Mouse (Mus musculus) lung, postnatal 4 days (tissue): ENCODE measurements around the gene Nrxn3.

Experiments
- DNase-seq, 2 experiments: peaks; one replicate each; pipeline ENCODE4 v3.0.0; 2021

The Nrxn3 gene

GRCm38 (mm10) chr12:89977479-89977878, 1254.8 kb downstream of the Nrxn3 start:
- DNase-seq = no peak

- no peak for DNase-seq
Observed at GRCm38 (mm10) chr12:89979190-89979589, 1256.5 kb downstream of the Nrxn3 start.

- no peak for DNase-seq
Observed at GRCm38 (mm10) chr12:89982445-89982844, 1259.8 kb downstream of the Nrxn3 start.

GRCm38 (mm10) chr12:89983399-89983798, 1260.7 kb downstream of the Nrxn3 start:
- no peak for DNase-seq

GRCm38 (mm10) chr12:89986219-89986618, 1263.5 kb downstream of the Nrxn3 start:
- no peak for DNase-seq

GRCm38 (mm10) chr12:89993273-89993672, 1270.6 kb downstream of the Nrxn3 start:
- no peak for DNase-seq

- no peak for DNase-seq
Observed at GRCm38 (mm10) chr12:89995392-89995791, 1272.7 kb downstream of the Nrxn3 start.

- no peak for DNase-seq
Observed at GRCm38 (mm10) chr12:90010280-90010679, 1287.6 kb downstream of the Nrxn3 start.

GRCm38 (mm10) chr12:90013958-90014357, 1291.3 kb downstream of the Nrxn3 start:
- DNase-seq = no peak

GRCm38 (mm10) chr12:90027023-90027422, 1304.3 kb downstream of the Nrxn3 start:
- no peak for DNase-seq

GRCm38 (mm10) chr12:90041038-90041437, 1318.4 kb downstream of the Nrxn3 start:
- DNase-seq = no peak

GRCm38 (mm10) chr12:90056256-90056655, 1333.6 kb downstream of the Nrxn3 start:
- DNase-seq = no peak

- DNase-seq = no peak
Observed at GRCm38 (mm10) chr12:90059786-90060185, 1337.1 kb downstream of the Nrxn3 start.

- no peak for DNase-seq
Observed at GRCm38 (mm10) chr12:90061312-90061711, 1338.6 kb downstream of the Nrxn3 start.

GRCm38 (mm10) chr12:90062219-90062618, 1339.5 kb downstream of the Nrxn3 start:
- DNase-seq = no peak

- no peak for DNase-seq
Observed at GRCm38 (mm10) chr12:90063443-90063842, 1340.8 kb downstream of the Nrxn3 start.

GRCm38 (mm10) chr12:90085862-90086261, 1363.2 kb downstream of the Nrxn3 start:
- no peak for DNase-seq

GRCm38 (mm10) chr12:90095754-90096153, 1373.1 kb downstream of the Nrxn3 start:
- no peak for DNase-seq

- no peak for DNase-seq
Observed at GRCm38 (mm10) chr12:90113351-90113791, 1390.7 kb downstream of the Nrxn3 start.

GRCm38 (mm10) chr12:90131927-90132869, 1409.5 kb downstream of the Nrxn3 start:
- DNase-seq = no peak

GRCm38 (mm10) chr12:90142011-90142410, 1419.3 kb downstream of the Nrxn3 start:
- no peak for DNase-seq

GRCm38 (mm10) chr12:90144247-90144646, 1421.6 kb downstream of the Nrxn3 start:
- DNase-seq = no peak

- no peak for DNase-seq
Observed at GRCm38 (mm10) chr12:90158131-90158772, 1435.6 kb downstream of the Nrxn3 start.

GRCm38 (mm10) chr12:90159911-90160310, 1437.2 kb downstream of the Nrxn3 start:
- DNase-seq = no peak
